Mouse (Mus musculus) neural tube, postnatal 0 days (tissue): ENCODE data around the gene Cops7b. TPM values are rescaled to one million over a fixed set of nuclear protein-coding genes. Genes with fewer than 3 reads are reported as not detected.

Source experiments
- microRNA-seq: library from miRNA; unstranded; fragments of <30 nt; microRNA quantifications from one replicate; pipeline ENCODE4, GENCODE M21; 2016
- polyA plus RNA-seq: library from polyadenylated mRNA; unstranded; fragments of >200 nt; fragmentation: Nextera tagmentation; extraction: Ambion mirVana; gene quantifications from 2 replicates; pipeline ENCODE4 v1.2.1, GENCODE M21; 2015

The Cops7b gene
- 40.2 and 47.4 TPM in 2 replicates for polyA plus RNA-seq

GRCm38 (mm10) chr1:86582451-86583096 lies at the start of gene Cops7b, which contains the start of gene Pde6d:
TSS of gene Cops7b (plus strand) at chr1:86582904.
TSS of gene Pde6d (minus strand) at chr1:86582629.

Small RNAs within 50 kb of the gene (microRNA-seq; reads per million reads assigned to microRNA genes)
- not detected for gene Gm22955

Other genes starting within 250 kb of the Cops7b start
- gene Ncl, start 223.5 kb upstream of the Cops7b start, polyA plus RNA-seq: 168 and 183 TPM in 2 replicates
- gene Nmur1, start 156.7 kb upstream of the Cops7b start, polyA plus RNA-seq: 0.15 TPM in 1 of 2 replicates, not detected in the other
- gene Tex44, start 156.6 kb upstream of the Cops7b start, polyA plus RNA-seq: not detected in 2 replicates
- 979 and 996 TPM in 2 replicates for gene Ptma, start 56.2 kb upstream of the Cops7b start, polyA plus RNA-seq
- 132 and 148 TPM in 2 replicates for gene Pde6d, start 275 bp upstream of the Cops7b start, polyA plus RNA-seq
- 40.2 and 40.4 TPM in 2 replicates for gene Nppc, start 87.7 kb downstream of the Cops7b start, polyA plus RNA-seq
- 23.3 and 25.4 TPM in 2 replicates for gene Dis3l2, start 120.9 kb downstream of the Cops7b start, polyA plus RNA-seq